Mouse (Mus musculus) A20 (cell line): Measurements from ENCODE around the gene Msh6.
"Not testable (repeated sequence)": the region's sequence is repeated elsewhere in the genome, so short reads cannot be mapped to it uniquely, and the experiment has no call there.

Source experiments
- DNase-seq: peaks from one replicate; pipeline ENCODE4 v3.0.0-alpha.2; 2011; ENCODE audit warnings: low read depth, low spot score

Gene Msh6

GRCm38 (mm10) chr17:87979696-87980095 lies 4.8 kb downstream of the Msh6 start:
- DNase-seq: not testable (repeated sequence)

GRCm38 (mm10) chr17:87982112-87982511 lies 7.2 kb downstream of the Msh6 start:
- no peak for DNase-seq

- no peak for DNase-seq
Measured at GRCm38 (mm10) chr17:87983313-87983712, 8.5 kb downstream of the Msh6 start.

GRCm38 (mm10) chr17:87984440-87985214 lies 9.8 kb downstream of the Msh6 start:
- no peak for DNase-seq

- DNase-seq: no peak
Measured at GRCm38 (mm10) chr17:87985916-87986315, 11.1 kb downstream of the Msh6 start.

- no peak for DNase-seq
Measured at GRCm38 (mm10) chr17:87987507-87987906, 12.6 kb downstream of the Msh6 start.

GRCm38 (mm10) chr17:87992154-87992553 lies 17.3 kb downstream of the Msh6 start:
- no peak for DNase-seq

- no peak for DNase-seq
Measured at GRCm38 (mm10) chr17:87993338-87993737, 18.5 kb downstream of the Msh6 start.

GRCm38 (mm10) chr17:87997808-87998207 lies 22.9 kb downstream of the Msh6 start:
- no peak for DNase-seq

- no peak for DNase-seq
Measured at GRCm38 (mm10) chr17:88004892-88005291, 30.0 kb downstream of the Msh6 start.

- no peak for DNase-seq
Measured at GRCm38 (mm10) chr17:88006956-88007355, 32.1 kb downstream of the Msh6 start.

GRCm38 (mm10) chr17:88014456-88014855 lies 39.6 kb downstream of the Msh6 start:
- DNase-seq: no peak

GRCm38 (mm10) chr17:88016027-88016426 lies 41.2 kb downstream of the Msh6 start:
- DNase-seq: not testable (repeated sequence)

GRCm38 (mm10) chr17:88023924-88024323 lies 49.1 kb downstream of the Msh6 start:
- DNase-seq: peak; percentile 51

- DNase-seq: peak; percentile 81
Measured at GRCm38 (mm10) chr17:88025227-88025626, 50.4 kb downstream of the Msh6 start.

GRCm38 (mm10) chr17:88029194-88029970 lies 54.5 kb downstream of the Msh6 start:
- DNase-seq: no peak

GRCm38 (mm10) chr17:88031755-88032154 lies 56.9 kb downstream of the Msh6 start:
- no peak for DNase-seq

- DNase-seq: no peak
Measured at GRCm38 (mm10) chr17:88034418-88034817, 59.6 kb downstream of the Msh6 start.
